Mouse (Mus musculus) gastrocnemius, postnatal 4 days (tissue): ENCODE results near the gene 4930486L24Rik. TPM values are rescaled to one million over a fixed set of nuclear protein-coding genes. Genes with fewer than 3 reads are reported as not detected.

Source experiments
- total RNA-seq, 2 experiments: library from RNA; stranded (reverse); gene quantifications; 2 replicates each; pipeline ENCODE4 v1.2.3; 2021

Gene 4930486L24Rik
- total RNA-seq, 2 experiments from 2014 or later: not detected

Other genes starting within 250 kb of the 4930486L24Rik start
- not detected for gene BC051665, start 78.1 kb downstream of the 4930486L24Rik start, total RNA-seq
- not detected for gene Ctsll3, start 61.6 kb downstream of the 4930486L24Rik start, total RNA-seq
- under 1 TPM; 0.44 to 0.47 TPM for gene Gm49392, start 32.4 kb upstream of the 4930486L24Rik start, total RNA-seq
- 1 to 10 TPM; 3.5 to 4.6 TPM for gene Ctla2b, start 33.0 kb upstream of the 4930486L24Rik start, total RNA-seq
- not detected for gene Tpbpb, start 40.4 kb upstream of the 4930486L24Rik start, total RNA-seq
- gene Gm49393, start 71.1 kb upstream of the 4930486L24Rik start, total RNA-seq: not detected
- 1 to 10 TPM; 2.0 to 2.3 TPM for gene Gm49391, start 72.1 kb upstream of the 4930486L24Rik start, total RNA-seq
- 10 to 100 TPM; 28.7 to 31.3 TPM for gene Ctla2a, start 72.2 kb upstream of the 4930486L24Rik start, total RNA-seq
- not detected for gene Tpbpa, start 77.5 kb upstream of the 4930486L24Rik start, total RNA-seq
- gene Ctsj, start 141.5 kb upstream of the 4930486L24Rik start, total RNA-seq: not detected
- not detected for gene Ctsq, start 176.2 kb upstream of the 4930486L24Rik start, total RNA-seq